Mouse (Mus musculus) MEL (cell line): ENCODE results near the gene Smtnl2.

Experiments used
- CTCF ChIP-seq, 3 experiments: IDR thresholded peaks in 2 of 3; conservative IDR thresholded peaks in 1 of 3; 2 replicates each; pipeline ENCODE4 v1.5.1; 2011 to 2012; ENCODE audit warnings: low read length in 3 of 3, low read depth in 2 of 3, mild to moderate bottlenecking in 2 of 3, improper control_type of control experiment in 1 of 3, inconsistent platforms in 1 of 3, mixed read lengths in 1 of 3, moderate library complexity in 1 of 3; ENCODE audit not compliant: control insufficient read depth in 1 of 3, insufficient read depth in 1 of 3, poor library complexity in 1 of 3, severe bottlenecking in 1 of 3
- EP300 ChIP-seq, 2 experiments: IDR thresholded peaks; 2 replicates each; pipeline ENCODE4 v1.6.1; 2011; ENCODE audit warnings: improper control_type of control experiment in 2 of 2, low read length in 2 of 2, low read depth in 1 of 2, mild to moderate bottlenecking in 1 of 2
- MAX ChIP-seq: IDR thresholded peaks from 2 replicates; pipeline ENCODE4 v1.6.1; 2011; ENCODE audit warnings: low read length, improper control_type of control experiment
- POLR2A ChIP-seq, 2 experiments: IDR thresholded peaks; 2 replicates each; pipeline ENCODE4 v1.6.1; 2011 to 2012; ENCODE audit warnings: low read length in 2 of 2, mild to moderate bottlenecking in 2 of 2, control low read depth in 1 of 2, improper control_type of control experiment in 1 of 2, low read depth in 1 of 2, moderate library complexity in 1 of 2; ENCODE audit not compliant: control insufficient read depth in 1 of 2, insufficient read depth in 1 of 2, poor library complexity in 1 of 2
- POLR2AphosphoS2 ChIP-seq: IDR thresholded peaks from 2 replicates; pipeline ENCODE4 v1.6.1; 2011; ENCODE audit warnings: low read length, improper control_type of control experiment
- RAD21 ChIP-seq: IDR thresholded peaks from 2 replicates; pipeline ENCODE4 v1.6.1; 2011; ENCODE audit warnings: mild to moderate bottlenecking, low read depth, low read length, improper control_type of control experiment
- TBP ChIP-seq: IDR thresholded peaks from 2 replicates; pipeline ENCODE4 v1.8.0; 2011; ENCODE audit warnings: low read depth, low read length, improper control_type of control experiment
- ZKSCAN1 ChIP-seq: IDR thresholded peaks from 2 replicates; pipeline ENCODE4 v1.6.1; 2012; ENCODE audit warnings: low read depth, mild to moderate bottlenecking, inconsistent platforms, low read length, improper control_type of control experiment, moderate library complexity

DNA sequence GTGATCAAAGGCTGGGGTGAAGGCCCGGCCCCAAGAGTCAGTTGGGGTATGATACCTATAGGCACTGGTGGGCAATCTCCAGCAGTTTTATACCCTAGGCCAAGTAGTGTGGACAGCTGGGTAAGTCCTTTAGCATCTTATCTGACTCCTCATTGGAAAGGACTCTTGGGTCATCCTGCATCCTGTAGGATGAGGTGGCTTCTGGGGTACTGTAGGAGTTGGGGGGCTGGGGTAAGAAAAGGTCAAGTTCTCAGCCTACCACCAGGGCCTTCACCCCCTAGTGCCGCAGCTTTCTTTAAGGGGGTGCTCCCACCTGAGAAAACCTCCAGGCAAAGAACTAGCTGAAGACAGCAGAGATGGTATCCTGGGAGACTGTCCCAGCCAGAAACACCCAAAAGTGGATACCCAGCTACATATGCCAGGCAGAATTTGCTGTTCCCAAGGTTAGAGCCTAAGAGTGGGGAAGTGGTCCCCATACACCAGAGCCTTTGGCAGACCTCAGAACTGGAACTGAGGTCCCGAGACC, 40.7 kb upstream of the Smtnl2 start:
- no peak for TF ChIP-seq CTCF (IDR thresholded peaks at IDR 0.05 in 2 of 3, conservative IDR thresholded peaks at IDR 0.05 in 1 of 3; ENCODE audit: control insufficient read depth in 1 of 3, insufficient read depth in 1 of 3, low read depth in 2 of 3, low read length in 3 of 3, poor library complexity in 1 of 3, severe bottlenecking in 1 of 3)
- TF ChIP-seq POLR2AphosphoS2 = peak; percentile 93
- no peak for TF ChIP-seq EP300 (IDR thresholded peaks at IDR 0.05; ENCODE audit: low read depth in 1 of 2, low read length in 2 of 2)
- no peak for TF ChIP-seq ZKSCAN1
- no peak for TF ChIP-seq RAD21
- no peak for TF ChIP-seq MAX
- no peak for TF ChIP-seq TBP
- peak; percentile 27 to 58; a peak in 2 of 4 replicates for TF ChIP-seq POLR2A (IDR thresholded peaks at IDR 0.05; ENCODE audit: control insufficient read depth in 1 of 2, insufficient read depth in 1 of 2, low read depth in 1 of 2, low read length in 2 of 2, poor library complexity in 1 of 2)
